Mouse (Mus musculus): ENCODE results near the gene Tmem110.

GRCm38 (mm10) chr14:30899972-30900371, 74.6 kb downstream of the Tmem110 start:
- no peak for TF ChIP-seq NRF1 (IDR thresholded peaks at IDR 0.05; ENCODE audit: insufficient read depth, low read depth, low read length, poor library complexity, severe bottlenecking)
- no peak for TF ChIP-seq POLR2A (IDR thresholded peaks at IDR 0.05; ENCODE audit: control insufficient read depth in 1 of 2, insufficient read depth in 1 of 2, low read depth in 1 of 2, low read length in 2 of 2, poor library complexity in 1 of 2)
- TF ChIP-seq GABPA (IDR thresholded peaks at IDR 0.05; ENCODE audit: low read depth, low read length): no peak
- no peak for TF ChIP-seq POLR2AphosphoS5 (IDR thresholded peaks at IDR 0.05; ENCODE audit: borderline replicate concordance, low read depth, low read length)
- no peak for TF ChIP-seq MYC (IDR thresholded peaks at IDR 0.05; ENCODE audit: low read depth, low read length)
- TF ChIP-seq CTCF (IDR thresholded peaks at IDR 0.05 in 2 of 3, conservative IDR thresholded peaks at IDR 0.05 in 1 of 3; ENCODE audit: control insufficient read depth in 1 of 3, insufficient read depth in 1 of 3, low read depth in 2 of 3, low read length in 3 of 3, poor library complexity in 1 of 3, severe bottlenecking in 1 of 3): no peak
- TF ChIP-seq ZNF384 (IDR thresholded peaks at IDR 0.05; ENCODE audit: low read depth, low read length): no peak
- no peak for TF ChIP-seq ZC3H11A (IDR thresholded peaks at IDR 0.05; ENCODE audit: low read depth, low read length)
- no peak for TF ChIP-seq USF1 (IDR thresholded peaks at IDR 0.05; ENCODE audit: low read depth, low read length)
- TF ChIP-seq MAZ (IDR thresholded peaks at IDR 0.05; ENCODE audit: low read depth, low read length): no peak
- no peak for TF ChIP-seq MAFK (IDR thresholded peaks at IDR 0.05; ENCODE audit: borderline replicate concordance, low read depth, low read length)
- no peak for TF ChIP-seq HCFC1 (IDR thresholded peaks at IDR 0.05; ENCODE audit: low read depth, low read length)
- no peak for TF ChIP-seq EP300 (IDR thresholded peaks at IDR 0.05; ENCODE audit: low read depth in 1 of 2, low read length in 2 of 2)
- no peak for TF ChIP-seq MEF2A (IDR thresholded peaks at IDR 0.05; ENCODE audit: extremely low read depth, insufficient replicate concordance, low read depth, low read length, poor library complexity, severe bottlenecking)
